Mouse (Mus musculus): ENCODE results near the gene Sds.

GRCm38 (mm10) chr5:120432486-120433015 lies 43.8 kb upstream of the Sds start:
- TF ChIP-seq CTCF (IDR thresholded peaks at IDR 0.05; ENCODE audit: low read depth, low read length) (no peak), GATA1 (IDR thresholded peaks at IDR 0.05; ENCODE audit: borderline replicate concordance, low read length) (no peak), TAL1 (conservative IDR thresholded peaks at IDR 0.05; ENCODE audit: low read depth, low read length) (no peak), GATA2 (IDR thresholded peaks at IDR 0.05; ENCODE audit: borderline replicate concordance, low read depth, low read length) (no peak)
